Mouse (Mus musculus) embryo, embryonic 11.5 days (tissue): ENCODE measurements around the gene Rdh8.
"Not testable (repeated sequence)": the region's sequence is repeated elsewhere in the genome, so short reads cannot be mapped to it uniquely, and the experiment has no call there.

Source experiments
- DNase-seq: peaks from one replicate; pipeline ENCODE4 v3.0.0-alpha.2; 2012; ENCODE audit warnings: low read depth, low spot score

The Rdh8 gene

DNA sequence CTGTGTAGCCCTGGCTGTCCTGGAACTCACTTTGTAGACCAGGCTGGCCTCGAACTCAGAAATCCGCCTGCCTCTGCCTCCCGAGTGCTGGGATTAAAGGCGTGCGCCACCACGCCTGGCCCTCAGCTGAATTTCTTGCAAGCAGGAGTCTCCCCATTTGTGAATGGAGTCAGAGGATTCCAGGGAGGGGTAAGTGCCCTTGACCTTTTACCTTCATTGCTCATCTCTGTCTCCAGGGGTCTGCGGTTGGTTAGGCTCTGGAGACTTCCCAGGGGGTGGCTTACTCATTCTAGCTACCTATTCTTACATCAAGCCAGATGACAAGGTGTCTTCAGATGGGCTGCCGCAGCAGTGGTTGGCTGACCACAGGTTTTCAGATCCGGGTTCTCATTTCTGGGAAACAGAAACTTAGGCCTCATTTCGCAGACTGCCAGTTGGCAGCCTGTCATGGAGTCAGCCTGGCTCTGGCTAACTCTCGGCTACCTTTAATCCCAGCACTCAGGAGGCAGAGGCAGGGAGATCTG lies 17.2 kb downstream of the Rdh8 start:
- not testable (repeated sequence) for DNase-seq

DNA sequence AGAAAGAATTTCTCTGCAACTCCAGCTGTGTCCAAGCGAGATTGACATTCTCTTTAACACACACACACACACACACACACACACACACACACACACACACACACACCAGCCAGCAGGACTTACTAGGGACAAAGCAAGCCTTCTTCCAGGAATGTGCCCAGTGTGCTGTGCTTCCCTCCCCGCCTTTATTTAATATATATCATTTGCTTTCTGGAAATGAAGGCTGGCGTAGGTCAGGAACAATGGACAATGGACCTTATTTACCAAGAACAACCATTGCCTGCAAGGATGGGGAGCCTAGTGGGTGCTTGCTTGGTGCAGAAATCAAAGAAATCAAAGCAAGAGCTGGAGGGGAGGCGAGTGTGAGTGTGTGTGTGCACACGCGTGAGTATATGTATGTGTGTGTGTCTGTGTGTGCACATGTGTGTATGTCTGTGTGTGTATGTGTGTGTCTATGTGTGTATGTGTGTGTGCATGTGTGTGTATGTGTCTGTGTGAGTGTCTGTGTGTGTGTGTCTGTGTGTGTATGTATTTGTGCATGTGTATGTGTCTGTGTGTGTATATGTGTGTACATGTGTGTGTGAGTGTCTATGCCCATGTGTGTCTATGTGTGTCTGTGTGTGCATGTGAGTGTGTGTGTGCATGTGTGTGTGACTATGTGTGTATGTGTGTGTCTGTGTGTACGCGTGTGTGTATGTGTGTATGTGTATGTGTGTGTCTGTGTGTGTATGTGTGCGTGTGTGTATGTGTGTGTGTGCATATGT lies 19.1 kb downstream of the Rdh8 start:
- DNase-seq = no peak

DNA sequence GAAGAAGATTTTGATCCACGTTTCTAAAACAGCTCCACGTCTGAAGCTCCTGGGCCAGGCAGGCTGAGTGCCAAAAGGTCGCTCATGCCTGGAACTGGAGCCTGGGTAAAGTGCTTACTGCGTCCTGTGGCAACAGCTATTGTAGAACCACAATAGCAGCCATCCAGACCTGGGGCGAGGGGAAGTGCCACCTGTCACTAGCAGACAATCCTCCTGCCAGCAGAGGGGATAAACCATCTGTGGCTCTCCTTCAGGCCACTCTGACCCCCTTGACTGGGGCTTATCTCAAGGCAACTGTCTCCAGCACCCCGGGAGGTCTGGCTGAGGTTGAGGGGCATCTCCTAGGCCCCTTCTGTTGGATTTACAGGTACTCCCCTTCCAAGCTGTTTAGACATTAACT lies 20.6 kb downstream of the Rdh8 start:
- no peak for DNase-seq

DNA sequence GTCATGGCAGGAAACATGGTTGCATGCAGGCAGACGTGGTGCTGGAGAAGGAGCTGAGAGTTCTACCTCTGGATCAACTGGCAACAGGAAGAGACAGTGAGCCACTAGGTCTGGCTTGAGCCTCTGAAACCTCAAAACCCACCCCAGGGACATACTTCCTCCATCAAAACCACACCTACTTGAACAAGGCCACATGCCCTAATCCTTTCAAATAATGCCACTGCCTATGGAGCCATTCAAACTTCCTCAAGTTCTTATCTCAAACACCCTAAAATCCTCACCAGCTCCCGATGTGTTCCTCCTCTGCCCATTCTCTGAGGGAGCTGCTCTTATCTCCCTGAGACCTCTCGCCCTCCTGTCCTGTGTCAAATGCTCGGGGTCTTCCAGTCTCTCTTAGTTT lies 23.9 kb downstream of the Rdh8 start:
- no peak for DNase-seq

DNA sequence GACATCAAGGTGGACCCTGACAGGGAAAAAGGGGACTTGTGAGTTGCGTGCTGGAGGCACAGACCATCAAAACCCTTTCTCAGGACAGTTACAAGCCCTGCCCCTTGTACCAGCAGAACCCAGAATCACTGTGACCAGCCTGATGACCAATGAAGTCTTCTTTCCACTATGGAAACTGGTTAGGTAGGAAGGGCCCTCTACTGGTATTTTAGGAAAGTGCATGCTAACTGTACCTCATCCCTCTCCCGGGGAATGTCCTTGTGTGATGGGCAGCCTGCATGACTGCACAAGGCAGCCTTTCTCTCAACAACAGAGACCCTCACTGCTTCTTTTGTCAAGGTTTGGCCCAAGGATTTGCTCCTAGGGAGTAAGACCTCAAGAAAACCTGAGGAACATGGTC lies 24.4 kb downstream of the Rdh8 start:
- DNase-seq = peak; percentile 7

DNA sequence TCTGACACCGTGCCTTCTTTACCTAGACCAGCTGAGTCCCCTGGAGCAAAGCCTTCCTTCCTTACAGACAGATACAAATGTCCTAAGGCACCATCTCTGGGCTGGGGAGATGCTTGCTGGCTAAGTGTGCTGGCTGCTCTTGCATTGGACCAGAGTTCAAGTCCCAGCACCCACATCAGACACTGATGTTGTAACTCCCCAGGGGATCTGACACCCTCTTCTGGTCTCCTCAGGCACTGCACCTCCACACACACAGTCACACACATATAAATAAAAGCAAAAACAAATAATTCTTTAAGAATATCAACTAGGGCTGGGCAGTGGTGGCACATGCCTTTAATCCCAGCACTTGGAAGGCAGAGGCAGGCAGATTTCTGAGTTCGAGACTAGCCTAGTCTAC lies 31.9 kb downstream of the Rdh8 start:
- DNase-seq = no peak

DNA sequence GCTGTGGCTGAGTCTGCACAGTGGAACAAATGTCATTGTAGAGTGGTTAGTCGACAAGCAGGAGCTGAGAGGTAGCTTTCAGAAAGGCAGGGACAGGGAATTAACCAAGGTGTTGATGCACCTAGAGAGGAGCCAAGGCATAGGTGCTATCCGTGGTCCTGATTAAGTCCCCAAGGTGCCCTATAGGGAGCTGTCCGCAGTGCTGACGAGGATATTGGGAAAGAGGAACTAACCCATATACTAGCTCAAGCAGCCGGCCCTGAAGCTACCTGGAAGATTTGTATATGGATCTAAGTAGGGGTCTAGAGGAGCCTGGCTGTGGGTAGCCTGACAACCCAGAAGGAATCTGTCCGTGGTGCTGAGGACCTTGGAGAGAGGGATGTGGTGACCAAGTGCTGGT lies 38.8 kb downstream of the Rdh8 start:
- DNase-seq = peak; percentile 66

DNA sequence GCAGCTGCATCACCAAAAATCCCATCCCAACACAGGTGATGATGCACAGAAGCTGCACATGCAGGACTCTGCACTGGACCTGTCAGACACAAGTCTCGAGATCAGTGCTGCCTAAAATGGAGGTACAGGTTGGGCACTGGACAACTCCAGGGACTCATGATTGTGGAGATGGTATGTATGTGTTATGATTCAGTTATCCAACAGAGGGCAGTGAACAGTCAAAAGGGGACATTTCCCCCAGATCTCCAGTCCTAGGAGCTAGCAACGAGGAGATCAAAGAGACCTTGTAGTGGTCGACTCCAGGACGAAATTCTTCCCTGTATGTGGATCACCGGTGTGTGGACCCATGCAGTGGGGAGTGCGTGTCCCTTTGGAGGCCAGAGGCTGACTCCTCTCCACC lies 41.6 kb downstream of the Rdh8 start:
- no peak for DNase-seq

DNA sequence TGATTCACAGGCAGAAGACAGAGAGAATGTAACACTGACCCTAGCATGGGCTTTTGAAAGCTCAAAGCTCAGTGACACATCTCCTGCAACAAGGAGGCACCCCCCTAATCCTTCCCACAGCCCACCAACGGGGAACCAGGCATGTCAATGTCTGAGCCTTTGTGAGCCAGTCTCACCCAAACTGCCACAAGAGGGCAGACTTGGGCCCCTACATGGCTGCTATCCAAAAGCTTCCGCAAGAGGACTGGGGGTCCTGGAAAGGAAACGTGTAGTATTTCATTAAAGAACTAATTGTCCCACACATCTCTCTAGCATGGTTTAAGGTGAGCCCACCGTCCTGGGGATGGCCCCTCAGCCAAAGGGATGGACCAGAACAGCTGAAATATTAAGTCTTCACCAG lies 43.5 kb downstream of the Rdh8 start:
- peak; percentile 37 for DNase-seq

DNA sequence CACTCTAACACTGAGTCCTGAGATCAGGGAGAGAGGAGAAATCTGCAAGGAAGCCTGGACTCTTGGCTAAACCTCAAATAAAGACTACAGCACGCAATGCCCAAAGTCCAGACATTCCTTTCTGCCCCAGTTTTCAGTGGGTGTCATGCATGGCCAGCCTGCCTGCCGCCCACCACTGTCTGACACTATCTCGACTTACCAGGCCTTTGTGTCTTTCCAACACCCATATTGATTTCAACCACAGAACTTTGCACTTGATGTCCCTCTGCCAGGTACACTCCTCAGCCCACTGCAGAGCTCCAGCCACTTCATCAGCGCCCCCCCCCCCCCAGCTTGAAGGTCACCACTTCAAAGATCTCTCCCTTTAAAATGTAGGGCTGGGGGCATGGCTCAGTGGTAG lies 43.9 kb downstream of the Rdh8 start:
- no peak for DNase-seq

DNA sequence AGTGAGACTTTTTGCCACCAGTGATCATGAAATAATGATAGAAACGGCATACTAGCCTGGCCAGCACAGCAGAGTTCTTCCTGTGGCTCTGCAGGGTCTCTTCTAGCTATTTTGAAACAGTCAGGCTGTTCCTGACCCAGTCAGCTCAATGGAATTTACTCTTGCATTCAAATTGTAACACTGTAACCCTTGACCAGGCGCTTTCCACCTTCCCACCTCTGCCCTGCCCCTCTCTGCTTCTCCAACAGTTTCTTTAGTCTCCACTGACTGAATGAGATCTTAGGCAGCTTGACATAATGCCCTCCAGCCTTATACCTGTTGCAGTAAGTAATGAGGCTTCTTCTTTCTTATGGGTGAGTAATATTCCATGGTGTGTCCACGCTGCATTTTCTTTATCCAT lies 48.6 kb downstream of the Rdh8 start:
- DNase-seq = no peak

DNA sequence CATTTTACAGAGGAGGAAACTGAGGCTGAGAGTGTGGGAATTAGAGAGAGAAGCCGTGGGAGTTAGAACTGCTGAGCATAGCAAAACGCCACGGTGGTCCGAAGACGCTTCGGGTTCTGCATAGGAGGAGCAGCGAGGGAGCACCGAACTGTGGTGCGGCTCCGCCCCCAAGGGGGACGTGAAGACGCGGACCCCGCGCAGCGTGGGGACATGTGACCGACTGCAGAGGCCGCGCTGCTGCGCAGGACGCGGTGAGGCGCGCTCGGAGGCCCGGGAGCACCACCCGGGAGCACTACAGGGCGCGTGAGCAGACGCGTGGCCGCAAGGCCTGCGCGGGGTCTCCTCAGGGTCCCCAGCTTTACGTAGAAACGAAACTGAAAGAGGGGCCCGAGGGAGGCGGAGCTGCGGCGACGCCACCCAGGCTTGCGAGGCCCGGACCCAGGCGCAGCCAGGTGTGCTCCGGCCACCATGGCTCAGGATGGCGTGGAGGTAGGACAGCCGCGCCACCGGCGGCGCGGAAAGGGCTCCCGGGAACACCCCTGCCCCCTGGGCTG lies 50.2 kb downstream of the Rdh8 start, which contains the start of gene A230050P20Rik:
Gene A230050P20Rik, plus strand, starts transcription at position 195 of the 554 bp plus-strand sequence.
- no peak for DNase-seq

DNA sequence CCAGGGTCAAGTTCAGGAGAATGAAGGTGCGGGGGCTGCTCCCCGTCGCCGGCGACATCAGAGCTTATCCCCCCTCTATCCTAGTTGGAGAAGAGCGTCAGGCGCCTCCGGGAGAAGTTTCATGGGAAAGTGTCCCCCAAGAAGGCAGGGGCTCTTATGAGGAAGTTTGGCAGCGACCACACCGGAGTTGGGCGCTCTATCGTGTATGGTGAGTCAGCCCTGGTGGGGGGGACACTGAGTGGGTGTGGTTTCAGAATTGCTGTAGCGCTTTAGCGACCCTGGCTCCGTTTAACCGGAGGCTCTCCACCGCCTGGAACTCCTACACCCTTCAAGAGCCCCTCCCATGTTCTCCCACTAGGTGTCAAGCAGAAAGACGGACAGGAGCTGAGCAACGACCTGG lies 50.9 kb downstream of the Rdh8 start:
- no peak for DNase-seq

DNA sequence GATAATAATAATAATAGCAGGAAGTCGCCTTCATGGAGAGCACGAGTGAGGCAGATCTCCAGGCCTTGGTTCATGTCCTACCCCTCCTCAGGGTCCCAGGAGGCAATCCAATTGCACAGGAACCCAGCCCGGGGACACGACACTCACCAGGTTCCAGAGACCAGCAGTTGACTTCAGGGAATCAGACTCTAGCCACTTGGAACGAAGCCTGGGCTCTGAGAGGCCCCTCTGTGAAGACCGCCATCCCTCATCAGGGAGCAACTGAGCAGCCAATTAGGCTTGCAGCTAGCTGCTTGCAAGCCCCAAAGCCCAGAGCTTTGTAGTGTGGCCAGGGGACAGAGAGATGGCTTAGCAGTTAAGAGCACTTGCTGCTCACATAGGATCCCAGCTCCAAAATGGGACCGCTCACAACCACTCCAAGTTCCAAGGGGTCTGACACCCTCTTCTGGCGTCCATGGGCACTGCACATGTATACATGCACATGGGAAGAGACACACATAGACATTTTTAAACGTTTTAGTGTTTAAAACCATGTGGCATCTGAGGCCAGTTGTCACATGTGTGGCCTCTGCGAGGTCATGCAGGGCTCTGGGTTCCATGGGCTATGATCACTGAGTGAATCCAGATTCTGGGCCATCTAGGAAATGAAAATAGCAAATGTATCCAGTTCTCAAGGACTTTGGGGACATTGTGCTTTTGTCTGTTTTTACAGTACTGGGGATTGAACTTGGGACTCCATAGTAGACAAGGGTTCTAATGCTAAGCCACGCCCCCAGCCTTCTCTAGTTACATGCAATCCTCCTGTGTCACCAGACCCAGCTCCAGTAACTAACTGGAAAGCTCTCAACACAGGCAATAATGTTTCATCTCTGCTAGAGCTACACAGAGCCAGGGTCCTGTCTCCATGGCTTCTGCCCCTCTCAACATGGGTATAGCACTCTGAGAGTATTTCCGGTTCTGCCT lies 52.2 kb downstream of the Rdh8 start:
- DNase-seq = no peak

DNA sequence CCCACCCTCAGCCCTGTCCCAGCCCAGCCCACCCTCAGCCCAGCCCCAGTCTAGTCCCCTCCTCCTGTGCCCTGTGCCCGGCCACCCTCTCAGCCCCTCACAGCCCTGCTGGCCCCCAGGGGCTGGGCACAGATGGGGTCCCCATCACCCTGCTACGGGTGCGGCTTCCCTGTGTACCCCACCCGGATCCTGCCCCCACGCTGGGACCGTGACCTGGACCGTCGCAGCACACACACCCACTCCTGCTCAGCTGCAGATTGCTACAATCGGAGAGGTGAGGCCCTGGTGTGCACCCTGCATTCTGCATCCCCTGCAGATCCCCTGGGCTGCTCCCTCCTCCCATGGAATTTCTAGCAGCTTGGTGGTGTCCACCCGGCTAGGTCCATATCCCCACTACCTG lies 54.7 kb downstream of the Rdh8 start:
- no peak for DNase-seq

DNA sequence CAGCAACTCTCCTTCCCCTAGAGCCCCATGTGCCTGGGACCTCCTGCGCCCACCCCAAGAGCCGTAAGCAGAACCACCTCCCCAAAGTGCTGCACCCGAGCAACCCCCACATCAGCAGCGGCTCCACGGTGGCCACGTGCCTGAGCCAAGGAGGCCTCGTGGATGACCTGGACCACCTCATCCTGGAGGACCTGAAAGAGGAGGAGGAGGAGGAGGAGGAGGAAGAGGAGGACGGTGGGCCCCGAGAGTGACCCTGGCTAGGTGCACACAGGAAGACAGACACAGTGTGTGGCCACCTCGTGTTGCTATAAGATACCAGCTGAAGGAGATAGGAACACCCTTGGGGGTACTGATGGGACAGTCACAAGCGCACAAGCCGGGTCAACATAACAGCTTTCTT lies 55.2 kb downstream of the Rdh8 start:
- DNase-seq = no peak

DNA sequence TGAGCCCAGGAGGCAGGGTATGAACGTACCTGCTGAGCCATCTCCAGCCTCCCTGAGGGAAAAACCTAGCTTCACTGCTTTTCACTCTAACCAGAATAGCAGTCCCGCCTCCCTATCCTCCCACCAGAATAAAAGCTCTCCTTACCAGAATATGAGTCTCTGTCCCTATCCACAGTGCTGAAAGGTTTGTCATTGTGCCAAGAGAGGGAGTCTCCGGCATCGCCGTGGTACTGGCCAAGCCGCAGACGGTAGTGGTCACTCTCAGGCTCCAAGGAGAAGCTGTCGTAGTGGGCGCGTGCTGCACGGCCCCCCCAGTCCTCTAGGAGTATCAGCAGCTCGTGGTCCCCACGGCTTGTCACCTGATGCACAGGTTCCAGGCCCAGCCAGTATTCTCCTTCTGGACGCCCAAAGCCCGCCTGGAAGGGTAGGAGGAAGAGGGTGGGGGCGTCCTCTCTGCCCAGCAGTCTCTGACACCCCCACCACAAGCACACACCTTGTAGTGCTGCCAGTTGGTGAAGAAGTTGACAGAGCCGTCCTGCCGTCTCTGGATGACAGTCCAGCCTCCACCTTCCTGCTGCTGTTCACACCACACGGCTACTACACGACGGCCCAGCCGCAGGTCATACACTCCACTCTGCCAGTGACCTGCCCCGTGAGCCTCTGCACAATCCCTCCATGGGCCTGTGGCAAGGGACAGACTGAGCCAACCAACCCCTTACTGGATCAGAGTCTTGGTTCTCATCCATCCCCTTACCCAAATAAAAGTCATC lies 56.9 kb downstream of the Rdh8 start:
- DNase-seq = no peak
